Mouse (Mus musculus) thymus, postnatal 14 days (tissue): ENCODE measurements around the gene Pth2.

Experiments
- DNase-seq: peaks from one replicate; pipeline ENCODE4 v3.0.0; 2021

Pth2 gene

DNA sequence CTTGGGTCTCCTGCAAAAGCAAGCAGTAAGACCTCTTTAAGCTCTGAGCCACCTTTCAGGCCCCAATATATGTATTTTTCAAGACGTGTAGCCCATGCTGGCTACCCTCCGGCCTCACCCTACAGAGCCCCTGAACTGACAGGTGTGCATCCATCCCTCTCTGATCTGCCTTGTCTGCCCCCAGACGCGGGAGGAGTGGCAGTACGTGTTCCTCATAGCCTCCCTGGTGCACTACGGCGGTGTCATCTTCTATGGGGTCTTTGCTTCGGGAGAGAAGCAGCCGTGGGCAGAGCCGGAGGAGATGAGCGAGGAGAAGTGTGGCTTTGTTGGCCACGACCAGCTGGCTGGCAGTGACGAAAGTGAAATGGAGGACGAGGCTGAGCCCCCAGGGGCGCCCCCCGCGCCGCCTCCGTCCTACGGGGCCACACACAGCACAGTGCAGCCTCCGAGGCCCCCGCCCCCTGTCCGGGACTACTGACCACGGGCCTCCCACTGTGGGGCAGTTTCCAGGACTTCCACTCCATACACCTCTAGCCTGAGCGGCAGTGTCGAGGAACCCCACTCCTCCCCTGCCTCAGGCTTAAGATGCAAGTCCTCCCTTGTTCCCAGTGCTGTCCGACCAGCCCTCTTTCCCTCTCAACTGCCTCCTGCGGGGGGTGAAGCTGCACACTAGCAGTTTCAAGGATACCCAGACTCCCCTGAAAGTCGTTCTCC is 6.1 kb upstream of the Pth2 start:
- DNase-seq: no peak

DNA sequence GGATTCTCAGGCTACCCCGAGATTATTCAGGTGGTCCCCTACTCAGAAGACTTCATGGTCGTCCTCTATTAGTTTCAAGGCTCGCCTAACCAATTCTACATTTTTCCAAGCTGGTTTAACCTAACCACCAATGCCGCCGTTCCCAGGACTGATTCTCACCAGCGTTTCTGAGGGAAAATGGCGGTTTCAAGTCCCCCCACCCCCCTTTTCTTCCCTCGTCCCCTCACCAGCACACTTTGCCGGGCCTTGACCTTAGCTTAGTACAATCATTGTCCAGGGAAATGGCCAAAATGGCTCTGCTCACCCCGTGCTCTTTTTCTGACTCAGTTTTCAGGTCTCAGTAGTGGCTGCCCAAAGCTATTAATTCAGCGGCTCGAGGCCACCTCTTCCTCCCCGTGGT is 5.4 kb upstream of the Pth2 start:
- DNase-seq: no peak

DNA sequence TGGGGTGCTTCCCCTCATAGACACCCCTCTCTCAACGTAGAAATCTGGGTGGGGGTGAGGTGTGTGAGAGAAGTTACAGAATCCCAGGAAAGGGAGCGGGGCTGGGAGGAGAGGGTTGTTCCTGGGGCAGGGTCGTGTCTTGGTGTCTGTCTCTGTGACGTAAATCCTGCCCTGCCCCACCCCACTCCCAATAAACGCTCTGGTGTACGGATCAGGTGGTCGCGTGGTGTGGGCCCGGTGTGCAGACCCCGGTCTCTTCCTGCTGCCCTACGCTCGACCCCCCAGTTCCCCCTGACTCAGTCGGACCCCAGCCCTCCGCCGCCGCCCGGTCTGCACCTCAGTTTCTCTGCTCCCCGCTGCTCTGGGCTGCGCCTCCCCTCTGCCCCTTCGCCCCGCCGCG is 4.9 kb upstream of the Pth2 start:
- DNase-seq: no peak

DNA sequence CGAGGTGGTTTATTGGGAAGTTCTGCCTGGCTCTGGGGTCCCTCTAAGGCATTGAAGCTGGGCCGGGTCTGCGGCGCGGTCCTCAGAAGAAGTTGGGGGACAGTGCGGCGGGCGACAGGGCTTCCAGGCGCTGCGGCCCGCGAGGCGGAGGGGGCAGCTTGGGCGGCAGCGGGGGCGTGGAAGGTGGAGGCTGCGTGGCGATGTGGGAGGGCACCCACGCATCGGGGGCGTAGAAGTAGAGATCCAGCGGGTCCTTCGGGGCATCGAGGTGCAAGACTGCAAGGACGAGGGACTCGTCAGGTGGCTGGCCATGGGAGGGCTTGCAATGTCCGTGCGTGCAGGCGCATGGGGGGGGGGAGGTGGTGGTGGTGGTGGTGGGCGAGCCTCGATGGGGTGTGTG is 4.4 kb upstream of the Pth2 start:
- no peak for DNase-seq

DNA sequence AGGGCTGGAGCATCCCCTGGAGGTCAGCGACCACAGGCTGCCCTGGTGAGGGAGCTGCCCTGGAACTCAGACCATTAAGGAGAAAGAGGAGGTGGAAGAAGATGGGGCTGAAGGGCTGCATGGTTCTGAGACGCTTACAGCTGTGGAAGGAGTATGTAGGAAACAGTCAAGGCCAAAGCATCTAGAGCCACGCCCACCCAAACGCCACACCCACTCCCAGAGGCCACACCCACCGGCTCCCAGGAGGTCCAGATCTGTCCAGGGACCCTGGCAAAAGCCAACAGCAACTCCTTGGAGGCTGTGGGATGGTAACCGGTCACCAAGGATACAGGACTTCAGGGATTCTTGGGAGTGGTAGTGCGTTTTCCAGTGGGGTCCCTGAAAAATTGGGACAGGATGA is 2.2 kb upstream of the Pth2 start:
- DNase-seq: no peak

DNA sequence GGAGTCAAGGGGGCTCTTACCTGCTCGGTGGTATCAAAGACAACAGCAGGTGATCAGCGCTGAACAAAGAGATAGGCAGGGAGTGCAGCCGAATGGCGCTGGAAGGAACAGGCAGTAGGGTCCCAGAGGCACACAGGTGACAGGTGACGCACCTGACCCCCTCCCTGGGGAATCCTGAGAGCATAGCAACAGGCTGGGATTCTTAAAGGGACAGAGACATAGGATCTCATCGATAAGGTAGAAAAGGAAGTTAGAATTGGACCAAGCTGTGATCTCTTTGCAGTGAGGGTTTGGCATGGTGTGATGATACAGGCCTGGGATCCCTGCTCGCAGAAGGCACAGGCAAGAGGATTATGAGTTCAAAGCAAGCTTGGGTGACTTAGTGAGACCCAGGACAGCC is 1.3 kb upstream of the Pth2 start, which contains the start of gene Gfy:
Gfy (minus strand) TSS at position 101 of the 400 bp plus-strand sequence.
- DNase-seq: no peak

DNA sequence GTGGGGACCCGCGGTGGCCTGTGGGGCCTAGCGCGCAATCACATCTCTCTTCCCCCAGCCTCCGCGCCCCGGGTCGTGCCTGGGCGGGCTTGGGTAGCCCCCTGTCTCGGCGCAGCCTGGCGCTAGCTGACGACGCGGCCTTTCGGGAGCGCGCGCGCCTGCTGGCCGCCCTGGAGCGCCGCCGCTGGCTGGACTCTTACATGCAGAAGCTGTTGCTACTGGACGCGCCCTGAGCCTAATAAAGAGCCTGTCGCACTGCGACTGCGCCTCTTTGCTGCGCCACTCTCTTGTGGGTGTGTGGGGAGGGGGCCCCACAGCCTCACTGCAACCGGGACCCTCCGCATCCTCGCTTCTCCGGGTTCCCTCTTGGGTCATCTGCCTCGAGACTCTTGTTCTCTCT is 745 bp downstream of the Pth2 start:
- no peak for DNase-seq

DNA sequence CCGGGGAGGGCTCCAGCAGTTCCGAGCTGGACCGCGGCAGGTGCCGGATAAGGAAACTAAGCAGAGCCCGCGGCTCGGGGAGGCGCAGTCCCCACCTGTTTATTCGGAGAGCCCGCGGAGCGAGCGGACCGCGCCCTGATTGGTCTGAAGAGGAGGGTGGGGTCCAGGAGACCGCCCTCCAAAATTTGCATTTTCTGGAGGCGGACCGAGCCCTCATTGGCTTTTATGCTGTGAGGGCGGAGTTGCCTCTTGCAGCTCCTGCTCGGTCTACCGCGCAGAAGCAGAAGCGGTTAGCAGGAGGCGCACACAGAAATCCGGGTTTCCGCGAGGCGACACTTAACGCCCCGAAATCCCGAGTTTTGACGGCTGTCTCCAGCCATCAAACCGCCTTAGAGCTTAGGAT is 1.4 kb downstream of the Pth2 start:
- DNase-seq: peak; percentile 90

DNA sequence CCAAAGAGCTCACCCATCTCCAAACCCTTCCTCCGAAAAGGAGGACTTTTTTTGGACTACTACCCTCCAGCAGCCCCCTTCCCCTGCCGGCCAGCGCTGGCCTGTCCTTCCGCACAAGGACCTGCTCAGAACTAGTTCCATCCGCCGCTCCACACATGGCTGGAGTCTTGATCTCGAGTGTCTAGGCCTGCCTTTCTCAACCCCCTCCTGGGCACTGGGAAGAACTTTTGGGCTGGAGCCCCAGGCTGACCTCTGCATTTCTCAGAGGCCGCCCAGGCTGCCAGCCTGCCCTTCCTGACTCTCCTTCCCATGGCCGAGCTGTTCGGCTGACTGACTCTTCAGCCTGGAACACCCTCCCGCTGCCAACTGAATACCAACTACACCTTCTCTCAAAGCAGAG is 1.8 kb downstream of the Pth2 start:
- no peak for DNase-seq

DNA sequence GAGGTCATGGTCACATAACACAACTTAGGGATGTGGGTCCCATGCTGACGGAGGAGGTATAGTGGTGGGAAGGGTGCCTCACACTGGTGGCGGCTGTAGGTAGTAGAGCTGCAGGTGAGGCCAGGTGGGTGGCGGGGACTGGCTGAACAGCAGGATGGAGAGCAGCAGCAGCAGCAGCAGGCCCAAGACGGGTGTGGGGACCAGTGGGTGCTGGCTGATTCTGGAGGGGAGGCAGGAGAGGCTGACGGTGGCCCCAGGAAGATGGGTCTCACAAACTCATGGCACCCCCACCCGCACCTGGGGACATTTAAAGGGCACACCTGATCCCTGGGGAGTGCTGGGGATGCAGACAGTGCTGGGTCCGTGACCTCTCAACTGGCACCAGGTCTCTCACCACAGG is 2.9 kb downstream of the Pth2 start:
- DNase-seq: no peak

DNA sequence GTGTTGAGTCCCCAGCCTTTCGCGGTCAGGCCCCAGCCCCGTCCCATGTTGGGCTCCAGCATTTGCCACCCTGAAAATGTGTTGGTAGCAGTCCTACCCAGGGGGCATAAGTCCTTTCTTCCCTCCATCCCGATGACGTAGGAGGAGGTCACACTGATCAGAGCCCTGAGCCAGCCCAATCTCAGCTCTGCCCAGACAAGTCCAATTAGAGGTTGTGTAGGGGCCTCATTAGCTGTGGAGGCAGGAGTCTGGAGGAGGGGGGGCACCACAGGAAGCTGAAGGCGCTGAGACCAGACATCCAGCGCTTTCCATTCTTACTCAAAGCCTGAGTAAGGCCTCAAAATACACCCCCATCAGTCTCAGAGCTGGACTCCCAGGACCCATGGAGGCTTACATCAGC is 5.1 kb downstream of the Pth2 start:
- DNase-seq: no peak

DNA sequence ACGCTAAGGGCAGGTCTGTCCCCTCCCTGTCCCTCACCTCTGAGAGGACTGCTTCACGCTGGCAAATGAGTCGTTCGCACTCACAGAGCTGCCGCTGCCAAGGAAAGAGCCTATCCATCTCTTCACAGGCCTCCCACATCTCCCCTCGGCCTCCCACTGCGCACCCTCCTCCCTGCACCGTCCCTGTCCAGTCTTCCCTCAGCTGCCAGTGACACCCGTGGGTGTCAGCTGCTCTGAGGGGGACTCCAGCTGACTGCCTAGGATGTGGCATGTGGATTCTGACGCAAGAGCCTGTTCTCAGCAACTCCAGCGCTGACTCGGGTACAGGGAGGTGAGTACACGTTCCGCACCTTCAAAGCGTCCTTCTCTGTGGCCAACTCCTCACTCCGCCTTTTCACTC is 8.8 kb downstream of the Pth2 start:
- no peak for DNase-seq

DNA sequence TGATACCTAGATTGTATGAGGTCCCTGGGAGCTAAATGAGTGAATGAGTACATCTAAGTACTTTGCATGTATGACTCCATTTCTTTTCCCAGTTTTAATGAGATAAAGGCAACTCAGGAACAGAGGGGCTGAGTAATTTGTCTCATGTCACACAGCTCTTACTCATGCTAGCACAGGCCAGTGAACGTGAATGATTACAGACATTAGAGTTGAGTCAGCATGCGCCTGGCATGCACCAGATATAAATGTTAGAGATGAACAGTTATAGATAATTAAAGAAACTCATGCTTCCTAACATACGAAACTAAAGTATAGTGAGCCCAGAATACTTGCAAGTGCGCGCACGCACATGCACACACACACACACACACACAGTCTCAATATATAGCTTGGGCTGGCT is 9.4 kb downstream of the Pth2 start:
- DNase-seq: no peak

DNA sequence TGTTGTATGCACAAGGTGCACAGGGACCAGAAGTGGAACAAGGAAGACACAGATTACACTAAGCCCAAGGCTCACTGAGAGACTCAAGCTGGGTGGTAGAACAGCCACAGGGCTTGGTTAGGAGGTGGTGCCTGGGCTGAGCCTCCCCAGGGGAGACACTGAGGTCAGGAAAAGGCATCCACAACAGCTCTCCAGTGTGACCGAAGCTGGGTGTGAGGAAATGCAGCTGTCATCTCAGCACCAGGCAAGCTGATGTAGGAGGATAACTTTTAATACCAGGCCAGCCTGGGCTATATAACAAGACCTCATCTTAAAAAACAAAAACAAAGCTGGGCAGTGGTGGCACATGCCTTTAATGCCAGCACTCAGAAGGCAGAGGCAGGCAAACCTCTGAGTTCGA is 10.4 kb downstream of the Pth2 start:
- DNase-seq: no peak

DNA sequence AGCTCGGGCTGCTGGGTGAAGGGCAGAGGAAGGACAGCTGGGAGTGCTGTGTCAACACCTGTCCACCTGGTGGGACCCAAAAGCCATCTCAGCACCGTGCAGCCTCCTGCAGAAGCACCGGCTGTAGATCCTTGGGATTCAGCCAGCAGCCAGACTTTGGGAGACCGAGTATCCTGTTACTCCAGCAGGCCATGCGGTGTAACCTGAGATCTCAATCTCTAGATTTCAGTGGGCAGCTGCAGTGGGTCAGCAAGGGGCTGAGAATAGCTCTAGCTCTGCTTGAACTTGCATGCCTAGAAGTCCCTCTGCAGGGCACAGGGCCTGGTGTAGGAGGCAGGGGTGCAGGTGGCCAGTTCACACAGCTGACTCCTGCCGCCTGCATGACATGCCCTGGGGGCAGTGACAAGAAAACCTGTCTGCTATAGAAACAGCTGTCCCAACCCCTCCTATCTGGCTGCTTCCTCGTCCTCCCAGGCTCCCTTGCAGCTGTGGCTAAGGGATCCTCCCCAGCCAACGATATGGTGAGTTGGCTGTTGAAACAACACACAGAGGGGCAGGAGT is 11.1 kb downstream of the Pth2 start:
- DNase-seq: no peak

DNA sequence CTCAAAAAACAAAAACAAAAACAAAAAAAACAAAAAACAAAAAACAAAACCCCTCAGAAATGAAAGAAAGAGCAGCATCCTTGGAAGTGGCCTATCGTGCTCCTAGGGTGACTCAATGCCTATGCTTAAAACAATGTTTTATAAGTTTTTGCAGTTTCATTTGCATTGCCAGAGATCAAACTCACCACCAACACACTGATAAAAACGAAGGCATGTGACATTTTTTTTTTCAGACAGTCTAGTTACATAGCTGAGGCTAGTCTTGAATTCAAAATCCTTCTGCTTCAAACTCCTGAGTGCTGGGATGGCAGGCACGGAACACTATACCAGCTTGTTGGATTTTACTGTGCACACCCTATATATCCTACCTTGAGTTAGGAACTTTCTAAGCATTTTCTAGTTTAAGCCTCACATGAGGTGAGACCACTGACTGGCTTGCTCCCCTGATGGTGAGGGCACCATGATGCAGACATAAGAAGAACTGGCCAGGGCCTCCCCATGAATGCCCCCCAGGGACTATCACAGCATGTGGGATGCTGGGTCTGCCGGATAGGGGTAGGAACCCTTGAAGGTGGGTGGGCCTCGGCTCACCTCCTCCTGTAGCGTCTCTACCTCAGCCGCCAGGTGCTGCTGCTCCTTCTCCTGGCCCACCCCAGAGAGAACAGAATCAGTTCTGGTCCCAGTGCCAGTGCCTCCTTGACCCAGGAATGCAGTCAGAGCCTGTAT is 12.0 kb downstream of the Pth2 start:
- DNase-seq: no peak

DNA sequence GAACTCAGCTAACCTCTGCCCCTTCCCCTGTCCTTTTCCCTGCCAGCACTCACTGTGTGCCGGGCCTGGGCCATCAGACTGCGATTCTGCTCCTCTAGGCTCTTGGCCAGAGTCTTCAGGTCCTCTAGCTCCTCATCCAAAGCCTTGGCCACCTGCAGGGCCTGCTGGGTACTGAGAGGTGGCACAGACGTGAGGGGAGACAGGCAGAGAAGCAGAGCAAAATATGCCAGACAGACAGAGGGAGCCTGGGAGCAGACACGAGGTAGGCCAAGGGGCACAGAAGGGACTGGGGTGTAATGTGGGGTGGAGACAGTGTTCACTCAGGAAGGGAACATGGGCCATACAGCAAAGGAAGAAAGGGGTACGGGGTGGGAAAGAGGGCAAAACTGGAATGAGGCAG is 12.6 kb downstream of the Pth2 start:
- DNase-seq: no peak

DNA sequence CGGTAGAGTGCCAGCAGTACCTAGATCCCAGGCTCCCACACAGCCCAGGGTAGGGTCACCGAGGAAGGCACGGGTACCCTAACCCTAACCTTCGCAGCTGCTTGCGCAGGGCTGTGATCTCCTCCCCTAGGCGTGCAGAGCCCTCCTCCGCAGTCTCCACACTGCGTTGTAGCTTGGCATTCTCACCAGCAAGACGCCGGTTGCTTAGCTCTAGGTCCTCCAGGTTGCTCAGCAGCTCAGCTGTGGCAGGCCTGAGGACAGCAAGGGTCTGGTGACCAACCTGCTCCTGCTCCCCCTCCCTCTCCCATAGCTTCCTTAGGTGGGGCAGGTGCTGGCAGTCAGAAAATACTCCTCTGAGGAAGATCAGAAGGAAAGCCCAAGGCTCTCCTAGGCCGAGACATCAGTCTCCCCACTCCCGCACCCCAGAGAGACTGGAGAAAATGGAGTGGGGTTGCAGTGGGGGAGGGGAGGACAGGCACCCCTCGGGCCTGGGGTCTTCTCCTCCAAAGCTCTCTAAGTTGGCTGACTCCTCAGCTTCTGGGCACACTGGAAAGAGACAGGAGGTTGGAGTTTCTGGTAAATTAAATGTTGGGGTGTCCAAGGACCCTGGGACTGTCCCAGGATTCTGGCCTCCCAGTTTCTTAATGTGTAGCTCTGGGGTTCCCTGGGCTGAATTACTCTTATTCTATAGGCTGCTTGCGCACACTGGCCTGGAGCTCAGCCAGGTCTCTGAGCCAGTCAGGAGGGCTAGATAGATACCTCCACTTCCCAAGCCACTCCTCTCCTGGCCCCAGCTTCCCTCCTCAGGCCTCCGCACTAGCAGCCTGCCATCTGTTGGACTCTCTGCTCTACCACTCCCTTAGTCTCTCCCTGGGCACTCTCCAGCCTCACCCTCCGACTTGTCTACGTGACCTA is 13.3 kb downstream of the Pth2 start:
- DNase-seq: no peak

DNA sequence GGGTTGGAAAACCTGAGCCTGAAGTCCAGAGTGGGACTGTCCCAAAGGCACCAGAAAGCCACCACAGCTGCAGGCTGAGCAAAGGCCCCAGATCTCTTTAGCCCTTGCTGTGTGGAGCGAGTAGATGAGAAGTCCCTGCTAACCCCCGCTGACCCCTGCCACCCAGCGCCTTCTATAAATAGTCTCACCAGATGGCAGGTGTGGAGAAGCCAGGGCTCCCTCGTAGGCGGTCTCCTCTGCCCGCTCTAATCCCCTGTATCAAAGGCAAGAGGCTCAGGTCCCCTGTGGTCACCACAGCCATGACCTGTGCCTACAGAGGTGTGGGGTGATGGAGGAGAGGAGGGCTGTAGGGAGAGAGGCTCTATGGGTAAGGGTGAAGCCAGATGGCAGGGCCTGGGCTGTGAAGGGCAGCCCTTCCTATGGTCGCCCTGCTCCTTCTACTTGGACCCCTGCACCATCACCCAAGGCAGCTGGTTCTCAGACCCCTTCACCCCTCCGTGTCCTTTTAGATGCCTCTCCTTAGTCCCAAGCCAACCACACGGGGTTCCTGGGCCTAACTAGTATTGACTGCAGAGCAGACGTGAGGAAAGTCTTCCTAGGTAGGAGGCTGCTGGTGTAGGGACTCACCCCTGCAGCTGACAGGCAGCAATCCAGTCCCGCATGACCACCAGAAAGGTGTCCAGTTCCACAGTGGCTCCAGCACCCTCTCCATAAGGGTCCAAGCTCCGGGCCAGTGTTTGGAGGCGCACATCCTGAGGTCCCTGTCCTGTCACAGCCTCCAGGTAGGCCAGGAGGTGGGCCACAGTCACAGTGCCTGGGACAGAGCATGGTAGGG is 14.8 kb downstream of the Pth2 start:
- no peak for DNase-seq

DNA sequence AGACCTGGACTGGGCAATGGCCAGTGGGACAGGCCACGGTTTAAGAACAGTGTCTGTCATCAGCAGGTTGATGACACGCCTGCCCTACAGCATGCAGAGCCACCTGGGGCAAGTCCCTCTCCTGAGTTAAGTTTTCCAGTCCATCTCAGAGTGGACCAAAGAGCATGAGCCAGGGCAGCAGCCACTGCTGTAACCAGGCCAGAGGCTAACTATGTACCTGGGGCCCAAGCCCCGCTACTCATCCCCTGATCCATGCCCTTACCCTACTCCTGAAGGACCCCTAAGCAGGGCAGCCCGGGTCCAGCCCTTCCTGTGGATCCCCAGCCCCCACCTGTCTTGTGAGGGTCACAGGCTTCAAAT is 15.4 kb downstream of the Pth2 start:
- no peak for DNase-seq

DNA sequence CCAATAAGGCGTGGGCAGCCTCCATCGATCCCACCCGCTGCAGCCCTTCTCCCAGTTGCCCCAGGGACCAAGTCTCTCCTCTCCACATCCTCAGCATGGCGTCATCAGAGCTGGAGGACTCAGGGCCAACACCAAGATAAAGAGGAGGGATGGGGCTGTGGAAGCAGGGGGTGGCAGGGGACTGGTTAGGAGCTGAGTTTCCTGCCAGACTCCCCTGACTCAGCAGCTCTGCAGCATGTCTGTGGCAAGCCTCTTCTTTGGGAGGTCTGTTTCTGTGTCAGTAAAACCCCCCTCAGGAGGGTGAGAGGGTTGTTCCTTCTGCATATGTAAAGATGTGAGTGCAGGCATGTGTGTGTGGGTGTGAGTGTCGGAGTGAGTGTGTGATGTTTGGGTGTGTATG is 16.2 kb downstream of the Pth2 start:
- no peak for DNase-seq

DNA sequence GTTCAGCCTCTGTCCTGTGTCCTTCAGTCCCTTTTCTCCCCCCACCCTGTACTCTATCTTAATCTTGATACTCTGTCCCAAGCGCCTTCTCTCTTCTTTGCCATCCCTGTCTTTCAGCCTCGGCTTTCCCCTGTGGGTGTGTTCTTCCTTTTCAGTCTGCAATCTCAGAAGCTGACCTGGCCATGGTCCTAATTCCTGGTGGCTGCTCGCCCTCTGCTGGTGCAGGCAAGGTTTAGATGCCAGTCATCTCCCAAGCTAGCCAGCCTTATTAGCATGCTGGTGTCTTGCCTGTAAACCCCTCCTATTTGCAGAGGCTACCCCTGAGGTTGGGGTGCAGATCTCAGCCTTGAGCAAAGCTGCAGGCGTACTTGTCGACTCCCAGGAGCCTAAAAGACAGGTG is 17.6 kb downstream of the Pth2 start:
- DNase-seq: no peak

DNA sequence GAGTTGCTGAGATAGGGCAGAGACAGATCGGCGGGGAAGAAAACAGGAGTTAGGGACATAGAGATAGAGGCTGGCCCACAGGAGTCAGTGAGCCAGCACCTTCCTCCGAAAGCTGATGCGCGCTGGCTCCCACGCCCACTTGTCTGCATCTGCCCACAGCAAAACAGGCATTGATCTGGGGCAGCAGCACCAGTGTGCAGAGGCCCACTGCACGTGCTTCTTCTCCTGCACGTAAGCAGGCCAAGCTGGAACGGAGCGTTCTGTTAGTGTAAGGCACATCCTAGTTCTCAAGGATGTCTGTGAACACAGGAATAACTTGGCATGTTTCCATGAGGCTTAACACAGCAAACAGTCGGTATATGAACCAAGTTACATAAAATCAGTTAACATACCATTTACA is 18.2 kb downstream of the Pth2 start:
- no peak for DNase-seq
